Mouse (Mus musculus): ENCODE data around the gene Wdr91.

Wdr91 gene

DNA sequence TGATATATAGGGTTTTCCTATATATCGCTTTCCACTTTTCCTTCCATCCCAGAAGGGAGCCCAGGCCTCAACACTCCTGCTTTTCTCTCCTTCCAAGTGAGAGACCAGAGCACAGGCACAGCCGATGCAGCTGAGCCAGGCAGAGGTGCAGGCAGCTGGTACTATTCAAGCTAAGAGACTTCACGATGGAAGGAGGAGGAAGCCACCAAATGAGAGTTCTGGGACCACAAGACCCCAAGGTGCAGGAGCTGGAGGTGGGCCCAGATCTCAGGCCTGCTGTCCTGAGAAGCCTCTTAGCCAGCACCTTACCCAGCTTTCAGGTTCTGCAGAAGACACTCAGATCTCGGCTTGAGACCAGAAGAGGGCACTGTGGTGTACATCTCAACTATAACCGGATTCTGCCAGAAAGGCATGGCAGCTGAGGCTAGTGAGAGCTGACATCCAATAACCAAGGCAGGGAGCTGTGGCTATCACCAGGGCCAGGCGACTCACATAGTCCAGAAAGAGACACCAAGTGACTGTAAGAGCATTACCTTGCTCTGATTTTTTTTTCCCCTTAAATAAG is 30.7 kb downstream of the Wdr91 start:
- intact Hi-C loops (cut with DNase I) = loop anchor here (5.0 kb wide), 1 partner anchor 98 kb away; the partner anchor contains the start of gene Agbl3

DNA sequence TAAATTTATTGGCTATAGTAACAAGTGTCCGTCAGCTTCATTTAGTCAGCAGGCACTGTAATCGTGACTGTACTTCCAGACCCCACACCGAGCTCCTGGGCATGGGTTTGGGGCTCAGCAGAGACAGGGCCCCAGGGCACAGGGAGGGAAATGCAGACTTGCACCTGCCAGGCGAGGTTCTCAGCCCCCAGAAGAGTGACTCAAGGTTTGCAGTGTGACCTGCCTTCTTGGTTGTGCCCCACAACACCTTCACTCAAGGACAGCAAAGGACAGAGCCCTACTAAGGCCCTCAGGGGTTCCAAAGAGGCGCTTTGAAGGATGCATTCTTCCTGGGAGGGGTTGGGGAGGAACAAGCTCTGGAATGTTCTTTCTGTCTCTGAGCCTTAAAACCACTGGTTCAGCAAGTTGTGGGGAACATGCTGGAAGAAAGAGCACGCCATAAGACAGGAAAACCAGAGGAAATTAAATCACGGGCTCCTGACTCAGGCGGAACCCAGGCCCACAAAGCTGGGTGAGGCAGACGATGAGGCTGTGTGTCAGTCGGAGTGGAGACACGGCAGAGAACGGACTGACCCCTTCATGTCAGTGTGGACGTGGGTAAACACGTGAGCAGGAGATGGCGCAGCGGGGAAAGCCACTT is 31.5 kb downstream of the Wdr91 start:
- intact Hi-C loops (cut with DNase I) = loop anchor here (5.0 kb wide), 1 partner anchor 97 kb away; the partner anchor contains the start of gene Agbl3

DNA sequence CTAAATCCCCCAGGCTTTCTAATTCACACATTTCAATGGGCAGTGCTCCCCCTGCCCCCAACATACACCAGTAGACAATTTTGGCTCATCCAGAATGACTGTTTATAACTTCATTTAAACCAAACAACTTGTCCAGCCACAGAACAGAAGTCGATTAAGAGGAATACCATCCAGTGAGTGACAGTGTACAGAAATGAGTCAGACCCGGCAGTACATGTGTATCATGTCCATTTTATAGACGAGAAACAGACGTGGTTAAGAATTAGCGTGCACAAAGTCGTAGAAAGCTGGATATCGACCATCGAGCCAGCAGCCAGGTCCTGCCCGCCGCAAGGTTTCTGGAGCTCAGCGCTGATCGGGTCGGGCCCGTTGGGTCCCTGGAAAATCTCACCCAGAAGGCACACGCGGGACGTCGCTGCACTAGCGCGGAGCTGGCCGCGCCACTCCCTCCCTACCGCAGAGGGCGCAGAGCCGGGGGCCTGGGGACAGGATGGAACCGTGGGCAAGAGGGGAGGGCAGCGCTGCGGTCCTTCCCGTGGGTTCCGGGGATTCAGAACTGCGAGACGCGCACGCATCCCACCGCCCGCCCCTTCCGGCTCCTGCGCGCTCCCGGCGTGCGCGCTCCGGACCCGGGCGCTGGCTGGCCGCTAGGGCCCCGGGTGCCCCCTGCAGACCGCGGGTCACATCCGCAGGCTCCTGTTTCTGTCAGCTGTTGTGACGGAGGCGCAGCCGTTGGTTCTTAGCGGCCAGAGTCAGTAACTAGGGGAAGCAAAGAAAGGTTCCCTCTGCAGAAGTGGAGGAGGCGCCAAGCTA is 33.0 kb downstream of the Wdr91 start, which contains the start of gene Cyren:
Gene Cyren, minus strand, starts transcription at position 552 of the 813 bp plus-strand sequence.
- intact Hi-C loops (cut with DNase I) = loop anchor here (5.0 kb wide), 1 partner anchor 95 kb away; the partner anchor contains the start of gene Agbl3

DNA sequence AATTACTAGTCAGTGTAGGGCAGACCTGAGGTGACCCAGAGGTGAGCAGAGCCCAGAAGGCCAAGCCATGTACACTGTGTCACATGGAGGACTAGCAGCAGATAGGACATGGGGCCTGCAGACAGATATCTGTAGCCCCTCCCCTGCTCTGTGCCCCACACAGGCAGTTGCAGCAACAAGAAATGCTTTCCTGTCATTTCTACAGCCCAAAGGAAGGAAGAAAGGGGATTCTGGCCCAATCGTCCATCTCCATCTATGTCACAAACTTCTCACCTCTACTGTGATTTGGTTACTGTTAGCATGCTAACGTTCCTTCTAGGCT is 33.9 kb downstream of the Wdr91 start:
- intact Hi-C loops (cut with DNase I) = loop anchor here (5.0 kb wide), 1 partner anchor 94 kb away; the partner anchor contains the start of gene Agbl3

DNA sequence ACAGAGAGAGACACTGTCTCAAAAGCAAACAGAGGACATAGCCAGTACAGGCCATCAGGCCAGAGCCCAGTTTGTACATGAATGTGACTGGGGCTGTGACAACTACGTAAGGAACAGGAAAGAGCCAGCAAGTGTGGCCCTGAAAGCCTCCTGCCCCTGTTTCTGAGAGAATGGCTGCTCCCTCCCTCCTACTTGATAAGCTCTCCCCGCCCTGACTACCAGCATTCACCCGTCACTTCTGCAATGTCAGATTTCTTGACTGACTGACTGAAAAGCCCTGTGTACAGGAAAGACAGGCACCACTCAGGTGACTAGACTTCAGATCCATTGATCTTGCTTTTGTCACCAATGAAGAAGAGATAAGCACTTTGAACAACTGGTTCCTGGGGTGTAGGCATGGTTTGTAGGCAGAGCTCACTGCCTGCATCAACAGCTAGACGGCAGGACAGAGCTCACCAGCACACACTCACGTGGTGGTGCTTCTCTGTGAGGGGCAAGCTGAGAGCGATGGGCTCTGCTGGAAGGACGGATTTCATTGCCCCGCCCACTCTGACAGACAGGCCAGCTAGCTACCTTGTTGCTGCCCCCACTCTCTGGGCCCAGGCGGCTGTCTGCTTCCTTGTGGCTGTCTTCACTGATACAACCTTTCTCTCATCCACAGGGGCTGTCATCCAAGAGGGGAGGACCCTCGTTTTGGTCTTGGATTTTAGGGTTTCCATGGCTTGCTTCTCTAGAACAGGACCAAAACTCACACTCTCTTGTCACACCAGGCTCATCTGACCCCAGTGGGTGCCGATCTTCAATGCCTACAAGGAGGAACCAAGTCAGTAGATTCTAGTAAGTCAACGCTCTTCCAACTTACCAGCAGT is 34.5 kb downstream of the Wdr91 start:
- intact Hi-C loops (cut with DNase I) = loop anchor here (5.0 kb wide), 1 partner anchor 94 kb away; the partner anchor contains the start of gene Agbl3

DNA sequence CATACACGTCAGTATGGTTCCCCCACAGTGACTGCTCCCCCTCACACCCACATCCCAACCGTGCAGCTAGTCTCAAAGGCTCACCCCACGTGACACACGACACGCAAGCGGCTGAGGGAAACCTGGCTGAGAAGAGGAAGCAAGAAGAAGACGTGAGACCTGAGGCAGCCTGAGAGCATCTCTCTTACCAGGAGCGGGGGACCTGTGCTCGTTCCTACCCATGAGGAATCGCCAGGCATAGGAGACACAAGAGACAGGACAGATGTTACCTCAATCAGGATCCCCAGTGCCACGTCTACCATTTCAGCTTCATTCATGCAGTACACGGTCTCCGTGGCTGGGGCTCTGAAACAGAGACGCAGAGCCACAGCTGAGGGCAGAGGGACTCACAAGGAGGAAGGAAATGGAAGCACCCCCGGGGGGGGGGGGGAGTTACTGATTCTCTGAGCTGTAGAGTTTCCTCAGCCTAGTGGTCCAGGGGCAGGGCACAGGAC is 35.4 kb downstream of the Wdr91 start:
- intact Hi-C loops (cut with DNase I) = loop anchor here (5.0 kb wide), 1 partner anchor 93 kb away; the partner anchor contains the start of gene Agbl3

DNA sequence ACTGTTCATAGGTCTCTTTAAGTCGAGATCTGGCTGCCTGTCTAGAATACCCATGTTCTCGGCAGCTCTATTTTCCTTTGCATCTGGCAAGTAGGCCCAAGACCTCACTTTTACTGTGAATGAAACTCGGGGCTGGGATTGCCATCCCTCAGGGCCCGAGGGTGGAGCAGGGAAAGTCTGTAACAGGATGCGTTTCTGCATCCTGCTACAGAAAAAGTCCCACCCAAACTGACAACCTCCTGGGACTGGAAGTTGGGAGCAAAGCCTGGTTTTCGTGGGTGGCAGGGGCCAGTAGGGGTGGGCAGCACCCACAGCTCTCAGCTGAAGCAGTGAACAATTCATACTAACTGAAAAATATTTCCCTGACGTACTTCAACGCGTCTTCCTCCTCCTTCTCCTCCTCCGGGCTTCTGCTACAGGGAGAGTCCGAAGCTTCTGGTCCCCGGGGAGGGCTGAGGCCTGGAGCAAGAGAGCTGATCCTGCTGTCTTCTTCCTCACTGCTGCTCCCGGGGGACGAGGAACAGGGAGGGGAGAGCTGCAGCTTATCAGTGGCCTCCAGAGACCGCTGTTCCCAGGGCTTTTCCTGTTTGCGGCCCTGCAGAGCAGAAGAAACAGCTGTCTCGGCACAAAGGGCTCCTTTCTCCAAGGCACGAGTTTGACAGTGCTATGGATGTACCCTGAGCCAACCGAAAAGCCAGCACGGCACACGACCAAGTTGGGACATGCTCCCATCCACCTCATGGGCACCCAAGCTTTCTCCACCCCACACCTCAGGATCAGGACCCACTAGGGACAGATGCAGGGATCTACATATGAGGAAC is 36.4 kb downstream of the Wdr91 start:
- intact Hi-C loops (cut with DNase I) = no loop called here

DNA sequence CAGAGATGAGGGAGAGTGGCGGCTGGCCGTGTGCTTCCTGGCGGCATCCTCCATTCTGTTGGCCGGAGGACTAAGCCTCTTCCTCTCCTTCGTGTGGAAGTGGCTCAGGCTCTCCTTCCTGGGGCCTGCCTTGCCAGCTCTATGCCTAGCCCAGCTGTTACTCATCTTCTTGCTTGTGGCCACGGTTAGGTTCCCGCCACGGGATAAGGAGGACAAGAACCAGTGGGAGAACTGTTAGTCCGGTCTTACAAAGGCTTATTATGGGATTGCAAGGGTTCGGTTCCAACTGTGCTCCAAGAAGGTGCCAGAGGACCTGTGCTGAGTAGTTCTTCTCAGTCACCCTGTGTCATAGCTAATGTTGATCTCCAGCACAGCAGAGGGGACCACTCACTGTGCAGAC is 37.8 kb downstream of the Wdr91 start:
- intact Hi-C loops (cut with DNase I) = no loop called here

DNA sequence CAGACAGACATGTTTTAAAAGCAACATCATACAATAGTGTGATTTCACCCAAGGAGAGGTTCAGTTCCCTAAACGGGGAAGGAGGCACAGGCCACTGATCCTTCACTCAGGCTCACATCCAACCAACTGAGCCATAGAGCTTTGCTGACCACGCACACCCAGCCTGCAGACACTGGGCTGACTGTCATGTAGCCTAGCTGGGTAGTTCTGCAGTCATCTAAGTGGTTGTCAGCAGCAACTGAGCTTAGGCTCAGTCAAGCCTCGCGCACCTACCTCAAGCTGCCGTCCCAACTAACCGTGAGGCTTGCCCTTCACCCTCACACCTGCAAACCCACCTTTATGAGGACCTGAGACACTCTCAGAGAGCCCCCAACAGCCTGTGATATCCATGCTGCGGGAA is 38.7 kb downstream of the Wdr91 start:
- intact Hi-C loops (cut with DNase I) = no loop called here

DNA sequence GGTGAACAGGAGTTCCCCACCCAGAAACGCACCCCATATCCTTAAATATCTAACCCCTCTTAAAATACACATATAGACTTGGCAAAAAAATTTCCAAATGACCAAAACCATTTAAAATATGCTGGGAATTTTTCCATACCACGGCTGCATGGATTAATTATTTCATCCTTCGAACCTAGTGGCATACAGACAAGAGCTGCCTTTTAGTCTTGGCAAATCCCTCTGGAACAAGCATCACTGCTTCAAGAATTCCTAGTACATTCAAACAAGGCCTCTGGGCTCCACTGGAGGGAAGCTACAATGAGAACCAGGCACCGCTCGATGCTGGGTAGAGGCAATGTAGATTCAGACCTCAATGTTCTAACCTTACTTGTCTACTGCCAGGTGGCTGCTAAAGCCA is 40.0 kb downstream of the Wdr91 start:
- intact Hi-C loops (cut with DNase I) = no loop called here

DNA sequence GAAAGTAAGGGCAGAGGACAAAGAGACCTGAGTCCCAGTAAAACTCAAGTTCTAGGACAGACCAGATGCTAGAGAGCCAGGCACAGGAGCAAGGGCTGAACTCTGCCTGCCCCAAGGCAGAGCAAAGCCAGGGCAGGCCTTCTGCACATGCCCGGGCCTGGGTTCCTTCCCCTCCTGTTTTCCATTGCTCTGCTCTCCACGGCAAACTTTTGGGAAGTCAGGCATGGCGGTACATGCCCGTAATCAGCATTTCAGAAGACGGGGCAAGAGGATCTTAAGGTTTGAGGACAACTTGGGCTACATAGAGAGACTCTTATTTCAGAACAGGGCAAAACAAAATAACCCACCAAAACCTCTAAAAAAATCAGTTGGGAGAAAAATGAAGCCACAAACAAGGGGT is 40.5 kb downstream of the Wdr91 start:
- intact Hi-C loops (cut with DNase I) = no loop called here

DNA sequence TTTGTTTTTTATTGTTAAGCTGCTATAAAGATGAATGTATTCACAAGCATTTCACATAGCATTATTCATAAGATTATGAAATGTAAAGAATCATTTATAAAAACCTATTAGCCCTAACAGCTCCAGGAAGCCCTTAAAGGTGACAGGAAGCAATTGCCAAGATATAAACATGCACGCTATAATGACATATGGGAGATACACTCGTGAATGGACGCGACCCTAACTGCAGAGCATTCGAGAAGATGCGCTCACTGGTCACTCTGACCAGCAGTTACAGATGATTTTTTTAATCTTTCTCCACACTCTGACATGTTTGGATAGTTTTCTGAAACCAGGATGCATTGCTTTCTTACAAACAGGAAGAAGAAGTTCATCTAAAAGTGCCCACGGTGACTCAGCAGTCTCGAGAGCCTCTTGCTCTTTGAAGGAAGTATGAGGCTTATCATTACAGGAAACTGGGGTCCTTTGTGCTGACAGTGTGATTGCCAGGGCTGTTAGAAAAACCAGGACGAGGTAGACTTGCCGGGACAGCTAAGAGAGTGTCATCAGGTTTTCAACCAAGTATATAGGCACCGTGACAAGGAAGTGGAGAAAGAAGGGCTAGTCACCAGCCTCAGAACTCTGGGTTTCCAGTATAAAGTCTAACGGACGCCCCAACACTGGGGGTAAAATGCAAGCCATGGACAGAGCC is 41.3 kb downstream of the Wdr91 start:
- intact Hi-C loops (cut with DNase I) = no loop called here

DNA sequence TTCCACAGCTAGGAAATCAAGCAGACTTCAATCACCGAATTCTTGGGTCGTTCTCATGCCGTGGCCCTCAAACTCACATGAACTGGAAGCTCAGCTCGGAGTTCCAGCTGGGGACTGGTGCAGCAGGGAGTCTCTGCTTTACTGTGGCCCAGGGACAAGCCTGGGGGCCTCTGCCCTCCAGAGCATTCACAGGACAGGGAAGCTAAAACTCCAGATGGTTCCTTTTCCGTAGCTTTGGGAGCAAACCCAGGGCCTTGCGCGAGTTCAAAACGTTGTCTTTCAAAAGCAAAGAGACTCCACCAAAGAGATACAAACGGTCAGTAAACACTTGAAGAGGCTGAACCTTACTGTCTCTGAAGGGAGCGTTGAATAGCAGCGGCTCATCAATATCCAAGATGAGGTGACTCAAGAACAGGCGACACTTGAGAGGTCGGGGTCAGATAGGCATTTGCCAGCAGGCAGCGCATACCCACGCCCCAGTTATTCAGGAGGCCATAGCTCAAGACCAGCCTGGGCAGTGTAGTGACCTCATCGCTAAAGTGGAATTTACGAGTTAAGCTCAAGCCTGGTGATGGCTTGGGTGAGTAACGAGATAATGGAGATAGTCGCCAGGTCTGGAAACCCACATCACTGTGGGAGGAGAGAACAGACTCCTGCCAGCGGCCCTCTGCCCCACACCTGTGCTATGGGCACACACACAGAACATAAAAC is 42.0 kb downstream of the Wdr91 start:
- intact Hi-C loops (cut with DNase I) = no loop called here

DNA sequence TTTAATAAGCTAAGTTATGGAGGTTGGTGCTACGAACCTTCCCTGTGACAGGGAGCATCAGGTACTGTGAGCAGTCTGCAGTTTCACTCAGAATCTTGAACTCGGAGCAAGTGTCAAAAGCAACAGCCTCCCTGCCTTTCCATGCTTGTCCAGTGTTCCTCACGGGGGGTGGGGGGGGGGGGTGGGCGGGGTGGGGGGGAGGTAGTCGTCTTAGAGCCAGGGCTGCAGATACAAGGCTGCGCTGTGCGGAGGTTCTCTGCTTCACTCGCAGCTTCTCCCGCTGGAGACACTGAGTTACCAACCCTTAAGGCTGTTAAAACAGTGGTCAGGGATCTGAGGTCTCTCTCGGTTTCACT is 42.7 kb downstream of the Wdr91 start:
- intact Hi-C loops (cut with DNase I) = no loop called here

DNA sequence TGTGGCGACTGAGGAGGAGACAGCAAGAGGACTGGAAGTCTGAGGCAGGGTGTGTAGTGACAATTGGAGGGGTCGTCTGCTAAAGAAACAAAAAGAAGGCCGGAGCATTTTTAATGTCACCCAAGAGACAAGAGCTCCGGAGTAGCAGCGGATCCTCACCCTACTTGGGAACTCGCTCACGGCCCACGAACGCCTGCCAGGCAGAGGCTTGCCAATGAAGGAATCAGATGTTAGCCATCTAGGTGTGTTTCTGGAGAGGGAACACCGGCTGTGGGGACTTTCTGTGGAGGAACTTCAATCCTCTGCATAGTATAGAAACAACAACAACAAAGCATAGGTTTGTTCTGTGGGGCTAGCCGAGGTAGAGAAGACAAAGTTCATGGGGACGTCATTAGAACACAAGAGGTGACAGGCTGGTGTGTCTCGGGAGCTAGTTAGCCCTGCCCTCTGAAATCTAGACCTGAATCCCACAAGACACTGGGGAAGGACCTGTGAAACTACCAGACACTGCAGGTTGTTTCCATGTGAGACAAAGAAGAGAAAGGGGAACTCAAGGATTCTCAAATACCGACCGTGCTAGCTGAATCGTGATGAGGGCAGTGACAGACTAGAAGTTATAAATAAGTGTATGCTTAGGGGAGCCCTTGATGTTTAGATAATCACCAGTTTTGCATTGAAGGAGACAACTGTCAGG is 43.2 kb downstream of the Wdr91 start:
- intact Hi-C loops (cut with DNase I) = no loop called here

DNA sequence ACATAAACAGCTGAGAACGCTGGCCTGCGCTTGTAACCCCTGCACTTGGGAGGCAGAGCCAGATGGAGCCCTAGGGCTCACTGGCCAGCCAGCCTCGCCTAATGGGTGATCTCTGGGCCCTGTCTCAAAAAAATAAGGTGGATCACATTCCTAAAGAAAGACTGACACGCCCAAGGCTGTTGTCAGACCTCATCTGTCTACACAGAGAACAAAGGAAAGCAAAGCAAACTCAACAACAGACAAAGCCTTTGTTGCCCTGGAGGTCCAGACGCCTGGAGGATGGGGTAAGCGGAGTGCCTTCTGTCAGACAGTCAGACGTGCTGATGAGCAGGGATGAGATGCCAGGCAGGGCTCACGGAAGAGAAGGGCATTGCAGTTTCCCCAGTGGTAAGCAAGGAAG is 43.9 kb downstream of the Wdr91 start:
- intact Hi-C loops (cut with DNase I) = no loop called here

DNA sequence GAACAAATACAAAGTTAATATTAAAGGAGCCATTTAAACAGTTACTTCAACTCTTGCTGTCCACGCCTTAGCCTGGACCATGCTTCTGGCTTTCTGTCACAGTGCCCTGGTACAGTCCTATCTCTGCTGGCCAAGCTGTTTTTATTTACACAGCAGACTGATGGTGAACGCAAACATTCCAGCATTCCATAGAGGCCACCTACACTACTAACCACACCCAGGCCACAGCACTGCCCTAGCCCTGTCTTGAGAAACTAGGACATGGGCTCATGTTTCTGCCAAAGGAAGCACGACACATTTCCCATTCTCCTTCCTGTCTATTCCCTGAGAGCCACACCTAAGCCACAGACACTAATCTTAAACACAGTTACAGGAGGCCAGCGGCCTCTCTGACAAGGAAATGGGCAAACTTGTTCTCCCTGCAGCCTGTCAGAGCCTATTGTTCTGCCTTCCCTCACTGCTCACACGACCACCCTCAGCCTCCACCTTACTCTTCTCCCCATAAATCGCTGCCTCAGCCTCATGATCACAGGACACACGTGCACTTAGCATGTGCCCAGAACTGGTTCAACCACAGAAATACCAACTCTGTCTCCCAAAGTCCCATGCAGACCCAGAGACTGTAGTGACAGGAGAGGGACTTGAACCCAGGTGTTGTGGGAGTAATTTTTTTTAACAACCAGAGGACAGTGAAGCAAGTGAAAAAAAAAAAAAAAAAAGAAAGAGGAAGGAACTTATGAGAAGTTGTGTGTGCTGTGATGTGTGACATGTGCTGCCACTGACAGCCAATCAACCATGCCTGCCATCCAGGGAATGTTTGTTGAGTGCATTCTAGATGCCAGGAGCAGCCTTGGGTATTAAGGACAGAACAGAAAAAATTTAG is 44.7 kb downstream of the Wdr91 start:
- intact Hi-C loops (cut with DNase I) = no loop called here
